Mouse (Mus musculus): ENCODE measurements at regions not wholly inside any gene's neighbourhood (a gene's known extent, or its start where the extent isn't known, plus 50 kb on each side); places are given as distances from the start of the nearest gene placed in this dataset.

GRCm38 (mm10) chr17:18715501-18715900 is 142.6 kb downstream of the Vmn2r96 start:
- H3K9ac ChIP-seq (replicated peaks), result no peak overlapping the region
- no peak overlapping the region for H3K4me3 ChIP-seq (replicated peaks)
- H3K27me3 ChIP-seq, result no peaks in the 10 kb centered on the region
- 44% methylated on average over 2 of the region's 2 CpGs for WGBS
- peaks cover 54% of the 10 kb centered on the region for H3K9me3 ChIP-seq
- ATAC-seq (ENCODE audit: insufficient number of reproducible peaks, insufficient read depth, low FRiP score, low TSS enrichment, low read depth), result no peak
- no peaks in the 10 kb centered on the region for H3K4me1 ChIP-seq (replicated peaks)
- H3K4me2 ChIP-seq, result no peak overlapping the region
- no peak overlapping the region for H3K27ac ChIP-seq
- H3K36me3 ChIP-seq, result no peaks in the 10 kb centered on the region

- no peak overlapping the region for H3K4me2 ChIP-seq
- no peak for ATAC-seq (ENCODE audit: insufficient number of reproducible peaks, insufficient read depth, low FRiP score, low TSS enrichment, low read depth)
- H3K36me3 ChIP-seq, result no peaks in the 10 kb centered on the region
- H3K4me3 ChIP-seq (replicated peaks), result no peak overlapping the region
- H3K27me3 ChIP-seq, result no peaks in the 10 kb centered on the region
- H3K27ac ChIP-seq, result no peak overlapping the region
- 95% methylated on average over 2 of the region's 2 CpGs for WGBS
- peaks cover 78% of the 10 kb centered on the region for H3K9me3 ChIP-seq
- no peaks in the 10 kb centered on the region for H3K4me1 ChIP-seq (replicated peaks)
- no peak overlapping the region for H3K9ac ChIP-seq (replicated peaks)
These were observed 145.3 kb downstream of the Vmn2r96 start for GRCm38 (mm10) chr17:18718275-18718674.

- H3K9me3 ChIP-seq, result peaks cover 70% of the 10 kb centered on the region
- no peaks in the 10 kb centered on the region for H3K27me3 ChIP-seq
- no peak for ATAC-seq (ENCODE audit: insufficient number of reproducible peaks, insufficient read depth, low FRiP score, low TSS enrichment, low read depth)
- no peak overlapping the region for H3K4me2 ChIP-seq
- H3K27ac ChIP-seq, result no peak overlapping the region
- no peak overlapping the region for H3K9ac ChIP-seq (replicated peaks)
- H3K4me1 ChIP-seq (replicated peaks), result no peaks in the 10 kb centered on the region
- H3K4me3 ChIP-seq (replicated peaks), result no peak overlapping the region
- H3K36me3 ChIP-seq, result no peaks in the 10 kb centered on the region
These were observed 146.8 kb downstream of the Vmn2r96 start for GRCm38 (mm10) chr17:18719795-18720194.
